Mouse (Mus musculus): ENCODE data around the gene Clybl. TPM values are rescaled to one million over a fixed set of nuclear protein-coding genes. Genes with fewer than 3 reads are reported as not detected.

Gene Clybl
- polyA plus RNA-seq, 1 experiment from 2014 or later, result 8.1 TPM

DNA sequence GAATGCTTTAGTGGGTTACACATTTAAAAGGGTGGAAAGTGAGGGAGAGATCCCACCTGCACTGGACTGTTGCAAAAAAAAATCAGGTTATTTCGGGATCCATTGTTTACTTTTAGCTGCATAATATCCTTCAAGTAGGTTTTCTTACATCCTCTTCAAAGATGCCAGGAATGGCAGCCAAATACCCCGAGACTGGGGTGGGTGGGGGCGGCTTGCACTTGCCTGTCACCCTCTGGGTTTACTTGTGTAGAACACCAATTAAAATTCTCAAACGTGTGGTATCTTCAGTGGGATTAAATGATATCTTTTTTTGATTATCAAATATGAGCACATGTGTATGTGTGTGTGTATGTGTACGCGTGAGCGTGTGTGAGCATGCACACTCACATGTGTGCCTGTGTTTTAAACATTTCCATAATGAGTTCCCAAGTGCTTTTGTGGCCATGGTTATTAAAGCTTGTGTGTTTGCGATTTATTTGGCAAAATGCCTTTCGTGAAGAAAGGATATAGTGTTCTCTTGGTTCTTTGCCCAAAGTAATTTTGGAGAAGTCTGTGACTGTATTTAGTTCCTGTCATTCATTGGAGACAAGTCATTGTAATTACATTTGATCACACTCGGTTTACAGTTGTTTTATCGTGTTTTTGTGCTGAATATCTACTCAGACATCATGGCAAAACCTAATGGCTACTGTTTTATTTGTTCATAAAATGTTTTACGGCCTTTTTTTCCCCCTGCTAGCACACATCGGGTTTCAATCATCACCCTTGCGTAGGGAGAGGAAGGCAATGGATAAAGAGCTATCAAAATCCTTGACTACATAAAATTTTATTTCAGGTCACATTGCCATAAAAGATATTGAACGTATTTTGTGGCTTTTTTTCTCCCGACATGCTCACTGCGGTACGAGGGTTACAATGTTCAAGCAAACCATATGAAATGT lies 65.7 kb downstream of the Clybl start:
- Histone ChIP-seq H3K36me3 (ENCODE audit: inconsistent target) (no peaks in the 10 kb centered on the region), H3K4me3 (ENCODE audit: inconsistent target) (no peak overlapping the region), H3K27ac (no peak overlapping the region), H3K79me2 (ENCODE audit: inconsistent target) (no peaks in the 10 kb centered on the region)
- 94% methylated on average over 17 of the region's 18 CpGs for WGBS (ENCODE audit: missing documents)

DNA sequence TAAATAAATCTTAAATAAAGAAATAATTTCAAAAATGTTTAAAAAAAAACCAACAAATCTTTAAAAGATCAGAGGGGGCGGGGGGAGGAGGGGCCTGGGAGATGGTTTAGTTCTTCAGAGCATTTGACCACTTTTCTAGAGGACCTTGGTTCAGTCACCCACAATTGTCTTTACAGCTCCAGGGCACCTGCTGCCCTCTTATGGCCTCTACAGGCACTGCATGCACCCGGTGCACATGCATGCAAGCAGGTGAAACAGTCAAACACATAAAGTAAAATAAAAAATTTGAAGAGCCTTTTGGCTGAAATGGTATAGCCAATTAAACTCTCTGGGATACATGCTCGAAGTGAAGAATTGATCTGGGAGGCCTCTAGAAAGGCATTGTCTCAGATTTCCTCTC lies 67.6 kb downstream of the Clybl start:
- 90% methylated on average over 3 of the region's 3 CpGs for WGBS (ENCODE audit: missing documents)
- Histone ChIP-seq H3K27ac (no peak overlapping the region), H3K79me2 (ENCODE audit: inconsistent target) (no peaks in the 10 kb centered on the region), H3K4me3 (ENCODE audit: inconsistent target) (no peak overlapping the region), H3K36me3 (ENCODE audit: inconsistent target) (no peaks in the 10 kb centered on the region)

DNA sequence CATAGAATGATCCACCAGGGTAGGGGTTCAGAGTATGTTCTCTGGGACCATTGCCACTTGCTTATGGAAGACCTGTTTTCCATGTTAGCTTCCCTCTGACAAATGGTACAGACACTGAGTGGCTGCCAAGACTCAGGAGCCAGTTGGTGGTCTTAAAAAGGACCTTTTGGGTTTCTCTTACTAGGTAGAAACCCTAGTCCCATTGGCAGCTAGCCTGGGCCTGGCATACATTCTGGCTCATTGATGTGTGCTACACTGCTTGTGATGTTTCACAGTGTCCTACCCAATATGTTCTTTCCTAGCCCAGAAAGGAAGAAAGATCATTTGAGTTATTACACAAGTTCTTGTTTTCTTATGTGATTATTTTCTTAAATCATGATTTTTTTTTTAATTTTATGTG lies 69.8 kb downstream of the Clybl start:
- Histone ChIP-seq H3K4me3 (ENCODE audit: inconsistent target) (no peak overlapping the region), H3K27ac (no peak overlapping the region), H3K36me3 (ENCODE audit: inconsistent target) (no peaks in the 10 kb centered on the region), H3K79me2 (ENCODE audit: inconsistent target) (no peaks in the 10 kb centered on the region)

DNA sequence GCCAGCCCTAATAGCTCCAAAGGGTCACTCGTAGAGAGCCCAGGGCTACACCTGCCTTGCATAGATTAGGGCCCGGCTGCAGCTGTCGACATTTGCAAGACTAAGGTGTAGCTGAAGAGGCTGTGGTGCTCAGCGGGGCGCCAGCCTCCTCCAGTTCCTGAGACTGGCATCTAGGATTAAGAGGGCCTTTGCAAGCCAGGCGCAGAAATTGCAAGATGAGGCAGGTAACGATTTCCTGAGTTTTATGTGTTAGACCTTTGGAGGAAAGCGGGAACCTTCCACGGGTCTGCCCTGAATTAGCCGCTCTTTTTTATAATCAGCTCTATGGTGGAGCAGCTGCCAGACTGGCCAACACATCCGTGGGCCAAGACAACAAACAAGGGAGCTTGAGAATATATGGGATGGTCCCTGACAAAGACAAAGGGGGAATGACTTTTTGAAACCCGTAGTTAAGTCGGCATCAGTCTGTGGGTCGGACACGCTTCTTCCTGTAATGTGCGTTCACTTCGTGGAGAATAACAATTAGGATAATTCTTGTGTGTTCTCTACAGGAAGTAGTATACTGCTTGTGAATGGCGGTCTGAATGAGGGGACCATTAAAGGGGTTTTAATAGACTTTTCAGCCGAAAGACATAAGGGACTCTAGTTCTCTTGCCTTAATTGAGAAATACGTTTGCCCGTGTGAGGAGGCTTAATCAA lies 74.2 kb downstream of the Clybl start:
- no peaks in the 10 kb centered on the region for H3K36me3 ChIP-seq (ENCODE audit: inconsistent target)
- 45% methylated on average over 21 of the region's 21 CpGs for WGBS (ENCODE audit: missing documents)
- no peak overlapping the region for H3K4me3 ChIP-seq (ENCODE audit: inconsistent target)
- H3K79me2 ChIP-seq (ENCODE audit: inconsistent target), result no peaks in the 10 kb centered on the region
- no peak overlapping the region for H3K27ac ChIP-seq

DNA sequence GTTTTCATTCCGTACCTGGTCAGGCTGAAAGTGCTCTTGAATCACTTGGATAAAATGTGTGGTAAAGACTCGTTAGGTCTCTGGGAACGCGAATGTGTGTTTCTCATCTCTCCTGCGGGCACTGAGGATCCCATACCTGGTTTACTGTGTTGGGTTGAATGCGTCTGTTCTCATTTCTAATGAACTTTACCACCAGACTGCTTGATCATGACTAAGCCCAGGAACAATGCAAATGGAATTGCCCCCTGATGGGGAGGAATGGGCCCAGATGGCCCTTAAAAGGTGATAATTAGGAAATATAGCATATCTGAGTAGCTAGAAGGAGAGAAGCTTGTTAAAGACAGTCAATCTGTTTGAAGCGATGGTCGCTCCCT lies 74.7 kb downstream of the Clybl start:
- no peak overlapping the region for H3K27ac ChIP-seq
- WGBS (ENCODE audit: missing documents), result 75% methylated on average over 8 of the region's 8 CpGs
- no peak overlapping the region for H3K4me3 ChIP-seq (ENCODE audit: inconsistent target)

DNA sequence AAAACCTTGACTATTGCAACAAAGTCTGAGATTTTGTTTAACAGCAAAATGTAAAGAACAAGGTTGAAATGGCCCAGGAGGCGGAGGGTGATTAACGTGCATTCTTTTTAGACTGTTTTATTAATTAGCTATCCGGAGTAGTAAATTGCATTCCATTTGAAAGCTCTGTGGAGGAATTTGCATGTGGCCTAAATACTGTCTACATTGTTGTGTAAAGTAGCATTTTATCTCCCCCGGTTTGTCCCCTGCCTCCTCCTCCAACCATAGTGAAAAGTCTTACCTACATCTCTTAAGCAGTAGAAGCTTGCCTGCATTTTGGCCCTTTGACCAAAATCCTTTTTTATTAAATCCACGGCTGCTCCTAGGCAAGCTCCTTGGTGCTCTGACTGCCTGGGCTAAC lies 76.8 kb downstream of the Clybl start:
- Histone ChIP-seq H3K4me3 (ENCODE audit: inconsistent target) (no peak overlapping the region), H3K36me3 (ENCODE audit: inconsistent target) (no peaks in the 10 kb centered on the region), H3K79me2 (ENCODE audit: inconsistent target) (no peaks in the 10 kb centered on the region), H3K27ac (no peak overlapping the region)
- WGBS (ENCODE audit: missing documents), result 100% methylated on average over 5 of the region's 5 CpGs

More for the DNA sequence above, 74.7 kb downstream of the Clybl start:
- Histone ChIP-seq H3K79me2 (ENCODE audit: inconsistent target) (no peaks in the 10 kb centered on the region), H3K36me3 (ENCODE audit: inconsistent target) (no peaks in the 10 kb centered on the region)

DNA sequence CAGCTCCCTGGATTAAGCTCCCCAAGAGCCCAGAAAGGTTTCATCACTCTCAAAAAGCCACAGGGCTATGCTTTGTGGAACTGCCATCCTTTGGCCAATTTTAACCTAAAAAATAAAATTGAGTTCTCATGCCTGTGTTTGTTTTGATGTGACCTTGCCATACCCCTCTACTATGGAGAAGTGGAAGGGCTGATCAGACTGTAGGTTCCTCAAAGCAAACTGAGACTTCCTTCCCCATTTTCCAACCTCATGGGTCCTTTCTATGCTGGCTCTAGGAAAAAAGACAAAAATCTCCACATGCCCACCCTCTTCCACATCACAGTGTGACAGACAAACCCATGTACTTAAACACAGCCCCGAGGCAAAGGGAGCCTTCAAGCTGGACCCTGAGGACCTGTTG lies 79.7 kb downstream of the Clybl start:
- Histone ChIP-seq H3K27ac (no peak overlapping the region), H3K36me3 (ENCODE audit: inconsistent target) (no peaks in the 10 kb centered on the region), H3K4me3 (ENCODE audit: inconsistent target) (no peak overlapping the region), H3K79me2 (ENCODE audit: inconsistent target) (no peaks in the 10 kb centered on the region)
- 0% methylated on average over 1 of the region's 1 CpGs for WGBS (ENCODE audit: missing documents)

DNA sequence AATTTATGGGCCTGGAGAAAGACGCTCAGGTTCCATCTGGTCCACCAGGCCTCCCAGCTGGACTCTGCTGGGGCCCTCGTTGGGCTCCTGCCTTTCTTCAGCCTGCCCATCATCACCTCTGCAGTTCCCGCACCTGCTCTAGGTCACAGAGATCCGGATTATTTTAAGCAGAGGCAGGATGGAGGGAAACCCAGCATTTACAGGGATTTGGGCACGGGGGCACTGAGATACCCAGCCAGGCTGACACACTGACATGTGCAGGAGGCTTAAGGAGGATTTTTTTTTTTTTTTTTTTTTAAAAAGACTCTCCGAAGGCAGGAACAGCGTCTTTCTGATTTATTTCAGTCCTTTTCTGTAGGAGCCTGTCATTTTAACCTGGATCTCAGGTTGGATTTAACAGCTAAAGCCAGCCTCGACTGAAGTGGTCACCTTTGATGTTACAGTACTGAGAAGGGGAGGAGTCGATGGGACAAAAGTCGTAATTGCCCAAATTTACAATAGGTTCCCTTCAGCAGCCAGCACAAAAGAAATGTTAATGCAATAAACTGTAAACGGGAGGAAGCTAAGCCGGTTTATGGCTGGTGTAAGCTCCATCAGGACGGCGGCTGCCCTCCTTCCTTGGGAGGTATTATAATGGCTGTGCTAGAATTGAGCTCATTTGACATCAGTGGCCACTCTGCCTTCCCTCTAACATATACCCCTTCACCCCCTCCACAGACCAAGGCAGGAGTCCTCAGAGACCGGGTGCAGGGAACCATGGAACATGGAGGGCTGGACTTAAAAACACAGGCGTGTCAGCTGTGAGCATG lies 81.6 kb downstream of the Clybl start:
- Histone ChIP-seq H3K27ac (no peak overlapping the region), H3K36me3 (ENCODE audit: inconsistent target) (no peaks in the 10 kb centered on the region), H3K4me3 (ENCODE audit: inconsistent target) (no peak overlapping the region), H3K79me2 (ENCODE audit: inconsistent target) (no peaks in the 10 kb centered on the region)
- 90% methylated on average over 16 of the region's 16 CpGs for WGBS (ENCODE audit: missing documents)

DNA sequence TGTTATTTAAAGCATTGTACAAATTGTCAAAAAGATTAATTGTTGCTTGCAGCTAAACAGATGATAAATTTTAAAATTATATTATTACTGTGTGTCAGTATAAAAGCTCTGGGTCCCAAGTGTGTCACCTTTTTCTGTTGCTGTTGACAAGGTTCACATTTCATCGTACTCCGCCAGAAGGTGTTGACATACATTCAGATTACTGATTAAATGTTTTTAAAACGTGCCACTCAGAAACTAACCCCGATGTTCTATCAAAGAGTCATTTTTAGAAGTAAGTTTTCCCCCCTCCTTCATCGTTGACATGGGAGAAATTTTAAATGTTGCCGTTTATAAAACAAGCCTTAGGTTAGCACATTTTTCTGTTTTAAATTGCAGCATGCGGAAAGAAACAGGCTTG lies 83.7 kb downstream of the Clybl start:
- H3K79me2 ChIP-seq (ENCODE audit: inconsistent target), result no peaks in the 10 kb centered on the region
- H3K27ac ChIP-seq, result no peak overlapping the region
- WGBS (ENCODE audit: missing documents), result 90% methylated on average over 7 of the region's 7 CpGs
- no peak overlapping the region for H3K4me3 ChIP-seq (ENCODE audit: inconsistent target)
- no peaks in the 10 kb centered on the region for H3K36me3 ChIP-seq (ENCODE audit: inconsistent target)

DNA sequence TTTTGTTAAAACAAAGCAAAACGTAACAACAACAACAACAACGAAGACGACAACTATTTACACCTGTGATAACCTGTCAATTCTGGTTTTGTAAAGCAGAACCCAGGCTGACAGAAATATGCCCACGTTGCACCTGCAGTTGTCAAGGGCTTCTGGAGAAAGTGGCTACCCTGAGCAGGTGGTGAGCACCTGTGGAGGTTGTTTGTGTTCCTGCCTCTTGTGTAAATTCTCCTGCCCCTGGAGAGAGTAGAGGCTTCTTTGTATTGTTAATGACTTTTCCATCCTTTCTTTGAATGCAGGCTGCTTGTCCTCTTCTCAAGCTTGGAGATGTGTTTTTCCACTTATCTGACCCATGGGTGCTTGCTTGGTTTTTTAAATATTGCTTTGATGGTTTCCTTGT lies 86.1 kb downstream of the Clybl start:
- Histone ChIP-seq H3K79me2 (ENCODE audit: inconsistent target) (no peaks in the 10 kb centered on the region), H3K36me3 (ENCODE audit: inconsistent target) (no peaks in the 10 kb centered on the region), H3K27ac (no peak overlapping the region), H3K4me3 (ENCODE audit: inconsistent target) (no peak overlapping the region)
- WGBS (ENCODE audit: missing documents), result 92% methylated on average over 4 of the region's 4 CpGs

DNA sequence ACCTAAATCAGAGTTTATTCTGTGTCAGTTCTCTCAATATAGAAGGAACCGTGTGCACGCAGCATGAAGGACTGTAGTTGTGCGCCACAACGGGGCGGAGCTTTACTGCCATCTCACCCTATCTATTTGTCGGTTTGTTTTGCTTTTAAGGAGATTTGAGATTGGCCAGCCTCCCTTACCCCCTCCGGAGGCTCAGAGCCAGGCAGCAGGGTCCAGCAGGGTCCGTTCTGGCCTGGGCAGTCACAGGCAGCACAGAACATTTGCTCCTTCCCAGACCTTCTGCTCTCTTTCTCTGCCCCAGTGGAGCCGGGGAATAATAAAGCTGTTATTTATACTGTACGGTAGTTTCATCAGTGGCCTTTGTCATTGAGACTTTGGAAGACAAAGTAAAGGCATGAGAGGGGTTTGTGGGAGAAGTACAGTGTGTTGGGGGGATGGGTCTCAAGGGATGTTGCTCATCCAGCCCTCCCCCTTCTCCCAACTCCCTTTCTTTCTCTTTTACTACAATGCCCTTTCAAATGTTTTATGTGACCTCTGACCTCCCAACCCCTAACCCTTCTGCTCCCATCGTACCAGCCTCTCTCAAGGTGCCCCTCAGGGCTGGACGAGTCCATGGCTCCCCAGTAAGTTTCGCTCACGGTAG lies 89.7 kb downstream of the Clybl start:
- Histone ChIP-seq H3K27ac (no peak overlapping the region), H3K36me3 (ENCODE audit: inconsistent target) (no peaks in the 10 kb centered on the region), H3K79me2 (ENCODE audit: inconsistent target) (no peaks in the 10 kb centered on the region), H3K4me3 (ENCODE audit: inconsistent target) (no peak overlapping the region)
- 88% methylated on average over 14 of the region's 14 CpGs for WGBS (ENCODE audit: missing documents)

DNA sequence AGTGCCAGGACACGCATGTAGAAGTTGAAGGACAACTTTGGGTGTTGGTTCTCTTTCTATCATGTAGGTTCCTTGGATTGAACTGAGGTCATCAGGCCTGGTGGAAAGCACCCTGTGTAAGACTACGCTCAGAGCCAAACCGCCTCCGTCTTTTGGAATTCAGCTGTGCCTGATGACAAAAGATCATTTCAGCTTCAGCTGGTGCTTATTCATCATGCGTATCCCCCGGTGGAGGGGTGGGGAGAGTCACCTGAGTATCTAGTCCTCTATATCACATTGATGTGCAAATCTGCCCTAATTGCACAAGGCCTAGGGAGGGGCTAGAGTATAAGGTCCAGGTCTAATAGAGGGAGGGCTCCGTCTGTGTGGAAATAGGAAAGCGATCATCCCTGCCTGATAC lies 95.6 kb downstream of the Clybl start:
- H3K79me2 ChIP-seq (ENCODE audit: inconsistent target), result no peaks in the 10 kb centered on the region
- no peaks in the 10 kb centered on the region for H3K36me3 ChIP-seq (ENCODE audit: inconsistent target)
- no peak overlapping the region for H3K4me3 ChIP-seq (ENCODE audit: inconsistent target)
- WGBS (ENCODE audit: missing documents), result 87% methylated on average over 8 of the region's 8 CpGs
- H3K27ac ChIP-seq, result no peak overlapping the region

DNA sequence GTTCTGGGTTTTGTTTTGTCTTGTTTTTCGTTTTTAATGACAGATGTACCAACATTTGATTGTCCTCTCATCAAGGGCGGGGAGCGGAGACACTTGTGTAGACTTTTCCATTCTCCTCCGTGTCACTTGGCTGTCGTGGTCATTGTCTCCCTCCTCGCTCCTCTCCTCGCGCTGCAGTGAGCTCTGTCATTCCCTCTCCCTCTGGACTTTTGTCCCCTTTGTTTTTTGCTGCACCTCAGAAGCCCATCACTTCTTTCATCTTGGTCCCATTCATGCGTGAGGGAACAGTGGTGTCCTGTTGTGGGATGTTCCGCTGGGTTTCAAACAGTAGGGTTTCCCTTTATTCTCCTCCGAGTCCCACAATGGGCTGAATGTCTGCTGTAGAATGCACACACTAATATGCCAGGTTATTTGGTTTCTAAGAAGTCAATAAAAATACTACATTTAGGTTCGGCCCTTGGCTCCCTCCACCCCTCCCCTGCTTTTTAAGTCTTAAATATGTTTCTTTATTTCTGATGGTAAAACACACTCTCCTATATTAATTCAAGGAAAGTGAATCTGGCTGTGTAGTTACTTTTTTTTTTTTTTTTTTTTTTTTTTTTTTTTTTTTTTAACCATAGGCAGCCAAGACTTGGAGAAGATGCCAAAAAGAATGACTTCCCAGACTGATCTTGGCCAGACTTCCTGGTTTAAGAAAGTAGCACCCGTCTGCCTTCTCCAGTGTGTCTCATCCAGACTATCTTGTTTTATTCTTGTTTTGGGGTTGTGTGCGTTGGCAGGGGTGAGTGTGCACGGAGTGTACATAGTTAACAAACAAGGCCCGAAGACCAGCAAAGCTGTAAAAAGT lies 98.2 kb downstream of the Clybl start:
- H3K79me2 ChIP-seq (ENCODE audit: inconsistent target), result no peaks in the 10 kb centered on the region
- H3K36me3 ChIP-seq (ENCODE audit: inconsistent target), result no peaks in the 10 kb centered on the region
- no peak overlapping the region for H3K4me3 ChIP-seq (ENCODE audit: inconsistent target)
- 85% methylated on average over 15 of the region's 16 CpGs for WGBS (ENCODE audit: missing documents)
- no peak overlapping the region for H3K27ac ChIP-seq

Data from macrophage (primary cell).